Mouse (Mus musculus): ENCODE data around the gene Rab3c.

GRCm38 (mm10) chr13:110260649-110261048, 20.1 kb downstream of the Rab3c start:
- TF ChIP-seq POLR2A (IDR thresholded peaks at IDR 0.05; ENCODE audit: extremely low read depth, insufficient read depth, low read length) (no peak), CTCF (IDR thresholded peaks at IDR 0.05; ENCODE audit: extremely low read depth, insufficient read depth, low read length) (no peak)

Data from cortical plate, adult 2 months (tissue).